Mouse (Mus musculus) kidney, adult 2 months (tissue): ENCODE measurements around the gene Orm1. TPM values are rescaled to one million over a fixed set of nuclear protein-coding genes. Genes with fewer than 3 reads are reported as not detected.

ENCODE experiments used
- DNase-seq: peaks from one replicate; pipeline ENCODE4 v3.0.0; 2021
- H3K27ac ChIP-seq: fragments of 200-500 bp; 2 replicates; pipeline ENCODE4 v1.5.1; 2012; ENCODE audit warnings: low read depth, low read length, control low read depth, inconsistent platforms; ENCODE audit not compliant: insufficient read depth
- H3K27me3 ChIP-seq: fragments of 200-500 bp; replicated peaks from 2 replicates; pipeline ENCODE4 v1.6.1; 2012; ENCODE audit warnings: mild to moderate bottlenecking, moderate library complexity, low read length, inconsistent platforms; ENCODE audit not compliant: control insufficient read depth, insufficient read depth
- H3K36me3 ChIP-seq: fragments of 200-500 bp; 2 replicates; pipeline ENCODE4 v1.6.1; 2012; ENCODE audit warnings: mild to moderate bottlenecking, moderate library complexity, low read length, inconsistent platforms; ENCODE audit not compliant: control insufficient read depth, insufficient read depth
- H3K4me1 ChIP-seq: fragments of 200-500 bp; 2 replicates; pipeline ENCODE4 v1.6.1; 2011; ENCODE audit warnings: low read length; ENCODE audit not compliant: control insufficient read depth, insufficient read depth
- H3K4me3 ChIP-seq: fragments of 200-500 bp; 2 replicates; pipeline ENCODE4 v1.5.1; 2011; ENCODE audit warnings: mild to moderate bottlenecking, low read depth, low read length, control low read depth; ENCODE audit not compliant: insufficient read depth
- CTCF ChIP-seq: fragments of 200-500 bp; conservative IDR thresholded peaks from 2 replicates; pipeline ENCODE4 v1.5.1; 2011; ENCODE audit warnings: low read depth, mild to moderate bottlenecking, control low read depth, low read length, moderate library complexity, mixed read lengths; ENCODE audit not compliant: insufficient read depth, insufficient read length
- POLR2A ChIP-seq: fragments of 200-500 bp; IDR thresholded peaks from one replicate; pipeline ENCODE4 v1.6.1; 2011; ENCODE audit warnings: low read depth, low read length, control low read depth
- WGBS: fragments of 180-500 bp; shearing (Covaris S2); methylation state at CpG from one replicate; pipeline ENCODE4 v1.1.7; 2018; 5-methylcytosine and 5-hydroxymethylcytosine counted together
- polyA plus RNA-seq: library from polyadenylated mRNA; depleted of rRNA; stranded (reverse); fragments of >200 nt; gene quantifications from 2 replicates; pipeline ENCODE4 v1.2.3, GENCODE M21; 2012

Orm1 gene
- polyA plus RNA-seq, 1 experiment, result 7.1 TPM

DNA sequence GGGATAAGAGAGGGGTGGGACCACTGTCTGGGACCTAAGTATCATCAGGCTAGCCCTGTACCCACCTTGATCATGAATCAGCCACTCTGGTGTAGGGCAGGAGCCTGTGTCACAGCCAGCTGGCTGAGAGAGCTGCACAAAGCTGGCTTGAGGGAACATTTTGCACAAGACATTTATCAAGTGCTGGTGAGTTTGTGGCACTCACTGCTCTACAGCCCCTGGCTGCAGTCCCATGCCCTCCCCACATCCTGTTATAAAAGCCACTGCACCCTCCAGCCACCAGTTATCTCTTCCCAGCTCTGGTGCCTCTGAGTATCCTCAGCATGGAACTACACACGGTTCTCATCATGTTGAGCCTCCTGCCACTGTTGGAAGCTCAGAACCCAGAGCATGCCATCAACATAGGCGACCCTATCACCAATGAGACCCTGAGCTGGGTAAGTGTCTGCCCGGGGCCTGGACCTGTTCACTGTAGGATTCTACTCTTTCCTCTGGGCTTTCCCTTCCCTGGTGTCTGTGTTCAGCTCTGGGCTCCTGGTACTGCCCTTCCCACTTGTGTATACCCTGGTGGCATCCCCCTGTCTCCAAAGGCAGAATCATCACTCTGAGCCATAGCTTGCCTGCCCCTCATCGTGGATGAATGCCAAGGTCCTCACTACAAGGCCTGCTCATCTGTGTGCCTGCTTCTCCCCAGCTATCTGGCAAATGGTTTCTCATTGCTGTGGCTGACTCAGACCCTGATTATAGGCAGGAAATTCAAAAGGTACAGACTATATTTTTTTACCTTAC is 11.7 kb downstream of the Orm1 start, which contains the start of gene Orm3:
Gene Orm3, plus strand, starts transcription at position 286 of the 789 bp plus-strand sequence.
- Histone ChIP-seq H3K4me1 (no peaks in the 10 kb centered on the region), H3K27ac (no peak within 1 kb of the TSS), H3K4me3 (no peak within 1 kb of the TSS), H3K36me3 (no peaks in the 10 kb centered on the region), H3K27me3 (no peaks in the 10 kb centered on the region)
- WGBS, result 74% methylated on average over 4 of the region's 4 CpGs
- TF ChIP-seq CTCF (no peak), POLR2A (no peak)
- no peak for DNase-seq

DNA sequence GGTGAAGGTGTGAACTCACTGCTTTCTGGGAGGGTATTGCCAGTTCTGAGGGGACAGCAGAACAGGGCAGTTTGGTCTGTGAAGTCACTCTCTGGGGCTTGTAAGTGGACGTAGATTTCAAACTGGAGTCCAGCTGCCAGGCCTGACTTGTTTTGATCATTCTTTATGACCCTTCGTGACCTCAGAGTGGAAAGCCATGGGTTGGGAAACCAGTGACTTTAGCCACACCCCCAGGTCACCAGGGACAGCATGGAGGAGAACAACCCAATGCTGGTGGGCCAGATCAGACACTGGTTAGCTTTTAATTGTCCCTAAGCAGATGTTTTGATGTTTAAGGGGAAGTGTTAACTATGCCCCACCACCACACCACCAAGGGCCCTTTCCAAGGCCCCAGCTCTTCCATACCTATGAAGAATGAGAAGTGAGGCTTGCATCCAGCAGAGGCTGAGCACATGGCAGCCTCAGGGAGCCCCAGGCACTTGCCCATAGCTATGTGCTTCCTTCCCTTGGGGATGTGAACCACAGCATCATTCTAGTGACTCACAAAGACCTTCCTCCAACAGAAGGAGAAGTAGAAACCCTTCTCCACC is 12.7 kb downstream of the Orm1 start:
- Histone ChIP-seq H3K4me1 (no peaks in the 10 kb centered on the region), H3K27ac (no peak overlapping the region), H3K36me3 (no peaks in the 10 kb centered on the region), H3K27me3 (no peaks in the 10 kb centered on the region), H3K4me3 (no peak overlapping the region)
- WGBS, result 71% methylated on average over 2 of the region's 2 CpGs
- TF ChIP-seq POLR2A (no peak), CTCF (no peak)
- DNase-seq, result peak; percentile 19

- no peak for TF ChIP-seq CTCF
- TF ChIP-seq POLR2A, result no peak
- WGBS, result 66% methylated on average over 6 of the region's 6 CpGs
- Histone ChIP-seq H3K27ac (no peak overlapping the region), H3K4me3 (no peak overlapping the region), H3K36me3 (no peaks in the 10 kb centered on the region), H3K4me1 (no peaks in the 10 kb centered on the region), H3K27me3 (no peaks in the 10 kb centered on the region)
- DNase-seq, result no peak
Measured at GRCm38 (mm10) chr4:63359861-63360260, 15.5 kb downstream of the Orm1 start.

- DNase-seq, result no peak
- Histone ChIP-seq H3K4me3 (no peak within 1 kb of the TSS), H3K36me3 (no peaks in the 10 kb centered on the region), H3K27ac (no peak within 1 kb of the TSS), H3K27me3 (no peaks in the 10 kb centered on the region), H3K4me1 (no peaks in the 10 kb centered on the region)
- no peak for TF ChIP-seq CTCF
- no peak for TF ChIP-seq POLR2A
- WGBS, result 89% methylated on average over 5 of the region's 5 CpGs
Measured at GRCm38 (mm10) chr4:63362150-63362549, 17.8 kb downstream of the Orm1 start, which contains the start of gene Orm2. Orm2 (plus strand) TSS chr4:63362449.

DNA sequence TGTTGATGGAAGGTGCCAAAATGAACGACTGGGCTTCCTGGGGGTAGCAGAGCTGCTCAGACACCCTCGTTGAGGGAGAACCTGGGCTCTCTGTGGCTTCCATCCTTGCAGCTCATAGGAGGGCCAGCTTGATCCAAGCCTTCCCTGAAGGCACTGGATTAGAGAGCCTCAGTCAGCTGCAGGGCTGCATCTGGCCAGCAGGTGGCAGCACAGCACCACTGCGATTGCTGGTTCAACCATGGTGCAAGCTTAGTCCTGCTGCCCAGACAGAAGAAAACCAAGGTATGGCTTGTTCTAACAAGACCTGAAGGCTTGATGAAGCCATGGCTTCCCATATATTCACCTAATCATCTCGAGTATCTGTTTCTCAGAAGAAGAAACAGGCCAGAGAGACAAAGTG is 24.2 kb downstream of the Orm1 start:
- DNase-seq, result peak; percentile 86
- 18% methylated on average over 4 of the region's 4 CpGs for WGBS
- no peak overlapping the region for H3K27ac ChIP-seq
- H3K4me3 ChIP-seq, result no peak overlapping the region
- H3K27me3 ChIP-seq, result no peaks in the 10 kb centered on the region
- TF ChIP-seq CTCF (peak; percentile 99), POLR2A (no peak)
- no peaks in the 10 kb centered on the region for H3K36me3 ChIP-seq
- H3K4me1 ChIP-seq, result no peaks in the 10 kb centered on the region

DNA sequence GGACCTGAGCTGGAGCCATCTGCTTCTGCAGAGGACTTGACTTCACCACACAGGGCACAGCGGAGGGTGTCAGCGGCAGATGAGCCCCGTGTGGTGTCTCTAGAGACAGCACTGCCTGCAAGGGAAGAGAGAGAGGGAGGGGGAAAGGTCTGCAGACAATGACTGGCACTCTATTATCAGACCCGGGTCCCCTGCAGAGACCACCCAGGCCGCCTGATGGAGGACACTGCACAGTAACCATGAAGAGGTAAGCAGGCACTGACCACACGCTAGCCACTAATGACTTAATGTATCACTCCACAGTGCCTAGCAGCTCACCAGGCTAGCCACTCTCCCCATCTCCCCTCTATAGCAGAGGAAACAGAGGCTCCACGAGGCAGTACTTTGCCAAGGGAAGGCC is 26.5 kb downstream of the Orm1 start:
- no peak for TF ChIP-seq CTCF
- no peak for TF ChIP-seq POLR2A
- WGBS, result 86% methylated on average over 7 of the region's 7 CpGs
- Histone ChIP-seq H3K4me1 (no peaks in the 10 kb centered on the region), H3K27me3 (no peaks in the 10 kb centered on the region), H3K36me3 (no peaks in the 10 kb centered on the region), H3K4me3 (no peak overlapping the region), H3K27ac (no peak overlapping the region)
- DNase-seq, result no peak

DNA sequence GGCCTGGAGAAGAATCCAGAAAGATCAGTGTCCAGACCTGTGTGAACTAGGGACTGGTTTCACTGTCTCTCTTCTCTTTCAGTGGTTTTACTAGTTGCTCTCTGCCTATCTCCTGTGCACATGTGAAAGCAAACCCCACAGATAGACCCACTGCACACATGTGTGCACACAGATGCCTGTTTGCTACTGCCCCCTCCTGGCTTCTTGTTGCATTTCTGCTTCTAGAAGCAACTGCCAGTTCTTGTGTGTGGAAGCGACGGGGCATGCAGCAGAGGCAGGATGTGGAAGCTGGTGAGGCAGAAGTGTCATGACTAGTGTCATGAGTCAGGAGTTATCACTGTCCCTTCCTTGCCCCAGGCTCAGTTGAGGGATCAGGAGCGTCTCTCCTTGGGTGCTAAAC is 27.5 kb downstream of the Orm1 start:
- no peaks in the 10 kb centered on the region for H3K4me1 ChIP-seq
- H3K36me3 ChIP-seq, result no peaks in the 10 kb centered on the region
- peak; percentile 11 for DNase-seq
- H3K27ac ChIP-seq, result no peak overlapping the region
- 49% methylated on average over 3 of the region's 3 CpGs for WGBS
- H3K4me3 ChIP-seq, result no peak overlapping the region
- TF ChIP-seq CTCF (peak; percentile 64), POLR2A (no peak)
- no peaks in the 10 kb centered on the region for H3K27me3 ChIP-seq
